Mouse (Mus musculus) thymus, postnatal 0 days (tissue): ENCODE measurements around the gene Cnot10. TPM values are rescaled to one million over a fixed set of nuclear protein-coding genes. Genes with fewer than 3 reads are reported as not detected.

Experiments used
- DNase-seq: peaks from one replicate; pipeline ENCODE4 v3.0.0-alpha.2; 2015; ENCODE audit warnings: low spot score
- polyA plus RNA-seq: library from polyadenylated mRNA; unstranded; fragments of >200 nt; fragmentation: Nextera tagmentation; extraction: Ambion mirVana; gene quantifications from 2 replicates; pipeline ENCODE4 v1.2.1, GENCODE M21; 2015

Gene Cnot10
- polyA plus RNA-seq, 1 experiment from 2014 or later: 64.1 TPM

DNA sequence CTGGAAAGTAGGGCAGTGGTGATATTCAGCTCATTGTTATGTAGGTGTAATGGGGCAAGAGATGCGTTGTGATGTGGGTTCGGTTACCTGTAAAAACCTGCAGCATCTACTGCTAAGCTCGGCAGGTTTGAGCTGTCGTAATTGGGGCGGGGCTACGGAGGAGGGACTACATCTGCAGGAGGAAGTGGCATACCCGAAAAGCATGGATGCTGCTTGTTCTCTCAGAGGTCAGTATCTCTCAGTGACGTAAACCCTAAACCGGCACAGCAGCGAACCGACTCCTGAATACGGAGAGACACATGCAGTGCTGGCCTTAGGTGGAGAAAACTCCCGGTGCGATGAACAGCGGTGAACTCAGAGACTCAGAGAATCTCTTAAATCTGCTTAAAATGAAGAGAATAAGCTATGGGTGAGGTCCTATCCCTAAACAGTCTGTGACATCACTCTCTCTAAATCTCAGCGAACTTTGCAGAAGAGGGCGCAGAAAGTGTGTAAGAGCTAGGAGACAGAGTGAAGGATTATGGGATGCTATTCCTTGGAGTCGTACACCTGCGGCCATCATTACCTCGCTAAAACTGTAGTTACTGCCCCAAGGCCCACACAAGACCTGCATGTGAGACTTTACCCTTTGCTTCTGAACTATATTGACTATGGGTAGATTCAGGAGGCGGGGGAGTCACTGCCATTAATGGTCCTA is 11.1 kb upstream of the Cnot10 start:
- peak; percentile 16 for DNase-seq

- no peak for DNase-seq
Measured at GRCm38 (mm10) chr9:114649371-114649770, 9.4 kb upstream of the Cnot10 start.

- DNase-seq: peak; percentile 51
Measured at GRCm38 (mm10) chr9:114648472-114648871, 8.5 kb upstream of the Cnot10 start.

DNA sequence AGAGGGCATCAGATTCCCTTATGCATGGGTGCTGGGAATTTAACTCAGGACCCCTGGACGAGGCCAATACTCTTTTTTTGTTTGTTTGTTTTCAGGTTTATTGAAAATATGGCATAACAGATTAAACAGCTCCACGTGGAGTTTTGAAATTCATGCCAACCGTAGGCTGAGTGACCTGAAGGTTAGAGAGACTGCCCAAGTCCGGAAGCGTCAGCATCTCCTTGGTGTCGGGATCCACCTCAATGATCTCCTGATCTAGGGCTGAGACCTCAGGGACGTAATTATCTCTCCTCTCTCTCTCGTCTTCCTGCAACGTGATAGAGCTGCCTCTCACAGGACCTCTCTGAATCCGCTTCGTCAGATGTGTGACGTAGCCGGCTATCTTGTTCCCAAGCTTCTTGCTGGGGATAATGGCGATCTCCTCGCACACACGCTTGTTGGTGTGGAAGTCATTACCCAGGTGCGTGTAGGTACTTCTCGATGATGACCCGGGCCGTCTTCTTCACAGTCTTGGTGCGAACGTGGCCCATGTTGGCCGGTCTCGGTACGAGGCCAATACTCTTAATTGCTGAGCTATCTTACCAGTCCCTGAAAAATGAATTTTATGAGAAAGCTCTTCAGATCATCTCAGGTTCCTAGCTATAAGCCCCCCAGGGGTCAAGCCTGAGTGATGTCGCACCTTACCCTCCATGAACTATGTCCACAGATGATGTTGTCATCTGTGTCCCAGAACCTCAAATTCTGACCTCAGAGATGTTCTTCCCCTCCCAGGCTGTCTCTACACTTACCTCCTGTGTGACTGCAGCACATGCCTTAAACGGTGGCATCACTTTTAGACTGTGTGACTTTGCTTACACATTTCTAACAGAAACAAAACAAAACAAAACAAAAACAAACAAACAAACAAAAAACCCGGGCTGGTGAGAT is 7.8 kb upstream of the Cnot10 start:
- DNase-seq: no peak

DNA sequence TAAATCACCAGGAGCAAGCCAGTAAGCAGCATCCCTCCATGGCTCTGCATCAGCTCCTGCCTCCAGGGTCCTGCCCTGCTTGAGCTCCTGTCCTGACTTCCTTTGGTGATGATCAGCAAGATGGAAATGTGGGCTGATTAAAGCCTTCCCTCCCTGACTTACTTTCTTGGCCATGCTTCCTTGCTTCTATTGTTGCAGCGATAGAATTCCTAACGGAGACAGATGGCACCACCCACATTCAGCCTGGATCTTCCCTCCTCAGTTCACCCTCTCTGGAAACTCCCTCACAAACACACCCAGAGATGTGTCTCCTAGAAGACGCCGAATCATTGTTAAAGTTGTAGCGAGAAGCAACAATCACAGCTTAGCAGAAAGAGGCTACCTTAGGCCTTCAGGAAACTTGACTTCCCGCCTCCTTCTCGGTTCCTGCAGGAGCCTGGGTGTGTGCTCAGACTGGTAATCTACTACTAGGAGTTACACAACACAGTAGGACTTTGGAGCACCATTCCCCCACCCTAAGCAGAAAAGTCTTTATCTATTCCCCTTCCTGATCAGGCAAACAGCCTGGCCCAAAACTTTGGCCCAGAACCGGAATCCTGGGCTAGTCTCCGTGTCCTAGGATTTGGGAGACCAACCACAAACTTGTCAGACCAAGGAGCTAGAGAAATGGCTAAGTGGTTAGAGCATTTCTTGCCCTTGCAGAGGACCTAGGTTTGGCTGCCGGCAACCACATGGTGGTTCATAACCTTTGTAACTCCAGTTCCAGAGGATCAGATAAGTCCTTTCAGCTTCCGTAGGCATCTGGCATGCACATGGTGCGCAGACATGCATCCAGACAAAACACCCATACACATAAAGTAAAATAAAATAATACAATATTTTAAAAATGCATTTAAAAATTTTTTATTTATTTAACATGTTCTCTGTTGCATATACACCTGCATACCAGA is 6.8 kb upstream of the Cnot10 start:
- no peak for DNase-seq

DNA sequence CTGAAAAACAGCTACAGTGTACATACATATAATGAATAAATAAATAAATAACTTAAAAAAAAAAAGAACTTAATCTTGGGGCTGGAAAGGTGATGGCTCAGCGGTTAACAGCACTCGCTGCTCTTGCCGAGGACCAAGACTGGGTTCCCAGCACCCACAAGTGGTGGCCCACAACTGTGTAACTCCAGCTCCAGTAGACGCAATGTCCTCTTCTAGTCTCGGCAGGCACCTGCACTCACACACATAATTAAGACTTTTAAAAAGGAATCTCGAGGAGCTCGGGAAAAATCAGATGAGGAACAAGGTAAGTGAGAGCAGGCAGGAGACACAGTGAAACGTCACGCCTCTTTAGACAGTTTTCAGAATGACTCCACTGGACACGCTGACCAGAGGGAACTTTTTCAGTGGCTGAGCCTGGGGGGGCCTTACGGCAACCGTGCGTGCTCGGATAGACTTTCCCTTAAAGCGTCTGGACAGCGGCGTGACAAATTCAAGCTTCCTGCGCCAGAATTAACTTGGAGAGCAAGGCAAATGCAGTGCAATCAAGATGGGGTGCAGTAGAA is 717 bp downstream of the Cnot10 start:
- DNase-seq: no peak

DNA sequence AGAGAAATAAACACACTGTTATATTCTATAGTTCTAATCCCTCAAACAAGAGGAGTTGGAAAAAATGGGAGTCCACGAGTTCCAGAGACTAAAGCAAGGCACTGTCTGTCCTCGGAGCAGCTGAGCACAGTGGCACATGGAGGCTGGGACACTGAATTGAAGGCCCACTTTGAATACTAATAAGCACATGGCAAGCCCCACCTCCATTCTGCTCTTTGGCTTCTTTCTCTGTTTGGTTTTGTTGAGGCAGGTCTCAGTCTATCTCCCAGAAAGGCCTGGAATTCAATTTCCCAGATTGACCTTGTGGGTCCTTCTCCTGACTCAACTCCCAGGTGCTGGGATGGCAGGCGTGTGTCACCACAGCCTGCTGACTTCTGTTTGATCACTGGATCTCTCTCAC is 3.2 kb downstream of the Cnot10 start:
- DNase-seq: no peak

- peak; percentile 38 for DNase-seq
Measured at GRCm38 (mm10) chr9:114636150-114636549, 3.8 kb downstream of the Cnot10 start.

DNA sequence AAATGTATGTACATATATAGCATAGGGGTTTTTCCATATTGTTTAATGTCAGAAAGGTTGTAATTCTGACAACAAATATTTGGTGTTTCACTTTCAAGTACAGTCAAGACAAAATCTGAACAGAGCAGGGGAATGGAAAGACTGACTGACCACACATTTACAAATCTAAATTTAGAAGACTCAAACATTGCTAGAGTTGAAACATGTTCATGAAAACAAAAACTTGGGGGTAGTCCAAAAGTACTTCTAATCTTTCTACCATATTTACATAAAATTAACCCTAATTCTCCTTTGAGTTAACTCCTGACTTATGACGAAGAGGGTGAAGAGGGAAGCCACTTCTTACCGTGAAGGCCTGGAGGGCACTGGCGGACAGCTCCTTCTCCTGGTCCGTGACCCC is 7.7 kb downstream of the Cnot10 start:
- no peak for DNase-seq

DNA sequence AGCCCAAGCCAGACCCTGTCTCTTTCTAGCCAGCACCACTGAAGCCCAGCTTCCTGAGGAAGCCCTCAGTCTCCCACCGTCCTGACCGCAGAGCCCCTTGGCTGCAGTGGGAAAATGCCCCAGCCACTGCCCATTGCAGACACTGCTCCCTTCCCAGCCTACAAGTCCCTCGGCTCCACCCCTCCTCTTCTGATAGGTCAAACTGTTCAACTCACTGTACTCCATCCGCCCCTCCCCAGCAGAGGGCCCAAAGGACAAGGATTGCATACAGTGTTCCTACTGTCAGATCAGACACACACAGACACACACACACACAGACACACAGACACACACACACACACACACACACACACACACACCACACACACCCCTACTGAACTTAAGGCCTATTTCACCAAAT is 13.3 kb downstream of the Cnot10 start:
- no peak for DNase-seq

DNA sequence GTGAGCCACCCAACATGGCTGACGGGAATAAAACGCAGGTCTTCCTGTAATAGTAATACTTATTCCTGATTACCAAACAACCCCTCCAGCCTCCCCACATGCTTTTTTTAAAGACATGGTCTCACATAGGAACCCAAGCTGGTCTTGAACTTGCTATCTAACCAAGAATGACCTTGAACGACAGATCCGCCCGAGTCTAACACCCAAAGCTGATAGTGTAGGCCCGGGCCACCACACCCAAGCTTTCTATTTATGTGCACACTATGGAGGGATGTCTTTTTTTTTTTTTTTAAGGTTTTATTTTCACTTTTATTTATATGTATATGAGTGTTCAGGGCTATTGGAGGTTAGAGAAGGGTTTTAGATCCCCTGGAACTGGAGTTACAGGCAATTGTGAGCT is 15.8 kb downstream of the Cnot10 start:
- DNase-seq: no peak

DNA sequence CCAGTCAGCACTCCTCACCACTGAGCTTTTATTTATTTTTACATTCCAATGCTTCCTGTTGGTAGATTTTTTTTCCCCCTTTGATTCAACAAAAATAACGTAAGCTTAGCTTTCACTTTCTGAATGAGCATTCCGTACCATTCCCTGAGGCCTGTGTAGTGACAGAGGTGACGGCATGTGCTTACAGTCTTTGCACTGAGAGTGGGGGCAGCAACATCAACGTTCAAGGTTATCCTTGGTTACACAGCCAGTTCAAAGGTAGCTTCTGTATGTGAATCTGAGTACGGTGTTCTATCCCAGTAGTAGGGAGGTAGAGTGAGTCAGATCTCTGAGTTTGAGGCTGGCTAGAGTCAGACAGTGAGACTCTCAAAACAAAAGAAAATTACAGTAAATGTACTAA is 18.8 kb downstream of the Cnot10 start:
- no peak for DNase-seq

- DNase-seq: peak; percentile 49
Measured at GRCm38 (mm10) chr9:114614176-114614953, 25.6 kb downstream of the Cnot10 start.

GRCm38 (mm10) chr9:114613026-114613425 is 27.0 kb downstream of the Cnot10 start:
- DNase-seq: peak; percentile 81

GRCm38 (mm10) chr9:114612566-114612965 is 27.4 kb downstream of the Cnot10 start:
- DNase-seq: peak; percentile 5

- no peak for DNase-seq
Measured at GRCm38 (mm10) chr9:114610266-114610665, 29.7 kb downstream of the Cnot10 start.

DNA sequence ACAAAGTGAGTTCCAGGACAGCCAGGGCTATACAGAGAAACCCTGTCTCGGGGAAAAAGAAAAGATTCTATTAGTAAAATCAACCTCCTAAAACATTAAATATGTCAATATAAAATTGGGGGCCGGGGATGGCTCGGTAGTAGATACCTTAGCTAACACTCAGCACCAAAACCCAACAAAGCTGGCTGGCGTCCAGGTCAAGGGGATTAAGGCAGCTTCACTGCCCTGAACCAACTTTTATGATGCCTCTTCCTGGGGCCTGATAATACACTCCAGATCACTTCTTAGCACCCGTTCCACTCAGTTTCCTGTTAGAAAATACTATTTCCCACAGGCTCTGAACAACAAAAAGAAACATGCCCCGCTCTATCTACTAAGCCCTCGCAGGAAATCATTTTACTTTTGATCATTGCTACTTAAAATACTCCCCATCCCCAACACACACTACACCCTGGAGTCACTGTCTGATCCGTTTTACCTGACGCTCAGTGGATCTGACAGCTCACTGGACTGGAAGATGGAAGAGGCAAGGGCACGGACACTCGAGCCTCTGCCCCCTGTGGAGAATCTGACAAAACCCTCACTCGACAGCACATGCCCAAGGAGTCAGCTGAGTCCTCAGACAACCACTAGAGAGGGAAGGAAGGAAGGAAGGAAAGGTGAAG is 36.0 kb downstream of the Cnot10 start:
- DNase-seq: peak; percentile 25

DNA sequence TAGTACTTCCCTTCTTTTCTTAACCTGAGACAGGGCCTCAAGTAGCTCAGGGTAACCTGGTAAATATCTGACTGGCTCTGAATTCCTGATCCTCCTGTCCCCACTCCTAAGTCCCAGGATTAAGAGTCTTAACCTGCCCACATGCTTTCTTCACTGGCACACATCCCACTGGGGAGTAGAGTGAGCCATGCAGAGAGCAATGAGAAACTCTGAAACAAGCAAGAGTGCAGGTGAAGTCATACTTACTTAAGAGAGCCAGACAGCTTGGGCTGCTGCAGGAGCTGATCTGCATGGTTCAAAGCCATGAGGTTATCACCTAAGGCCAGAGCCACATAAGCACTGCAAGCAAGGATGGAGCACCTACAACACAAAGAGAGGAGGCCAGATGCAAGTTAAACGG is 38.9 kb downstream of the Cnot10 start:
- DNase-seq: no peak

DNA sequence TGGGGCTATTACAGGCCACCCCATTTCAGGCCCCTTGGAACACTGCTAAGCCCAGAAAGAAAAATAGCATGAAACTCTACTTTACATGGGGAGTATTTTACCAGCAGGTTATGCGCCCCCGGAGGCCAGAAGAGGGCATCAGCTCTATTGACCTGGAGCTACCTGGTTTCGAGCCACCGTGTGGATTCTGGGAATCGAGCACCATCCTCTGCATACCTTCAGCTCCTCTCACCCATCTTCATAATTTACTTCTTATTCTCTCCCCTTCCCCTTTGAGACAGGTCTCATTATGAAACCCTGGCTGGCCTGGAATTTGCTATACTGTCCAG is 55.0 kb downstream of the Cnot10 start:
- DNase-seq: peak; percentile 26
